ENCODE assay signal across 32 mouse cellular contexts in the genomic region with DNA sequence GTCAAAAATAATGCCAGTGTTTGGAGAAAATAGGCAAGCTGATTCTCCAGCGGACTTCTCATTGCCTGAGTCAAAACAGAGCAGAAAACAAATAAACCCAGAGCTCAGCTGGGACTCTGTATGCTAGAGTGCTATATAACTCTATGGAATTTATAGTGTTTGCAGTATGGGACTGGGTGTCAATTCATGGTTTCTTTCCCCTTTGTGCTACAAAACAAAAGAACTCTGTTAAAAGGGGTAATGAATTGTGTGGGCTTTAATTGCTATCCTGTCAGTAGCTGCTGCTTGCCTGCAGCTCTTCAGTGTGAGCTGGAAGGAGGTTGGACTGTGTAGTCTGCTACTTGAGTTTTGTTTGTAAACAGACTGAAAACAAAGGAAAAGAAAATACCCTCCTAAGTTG. TPM values are rescaled to one million over a fixed set of nuclear protein-coding genes. Genes with fewer than 3 reads are reported as not detected.
A peak's percentile ranks its signal among the peaks of the same experiment; 100 is the strongest.
DNase-seq lines count a peak whose midpoint lies in the region; ATAC-seq and TF ChIP-seq lines count a peak whose summit lies in the region.
"Had no signal": no experiment of that assay in that cellular context is flagged by ENCODE, and none has a peak within 500 bp of the region (broad histone marks: within the 10 kb centered on the region; RNA-seq: fewer than 3 reads in every experiment).

No protein-coding gene starts in this region.

- ATAC-seq in forebrain, embryonic 11.5 days (replicated peaks; ENCODE audit: low FRiP score), result peak; percentile 62; the same call in 1 of the 2 replicates
- ATAC-seq in forebrain, postnatal 0 days, result no peak
- peak; percentile 67 for ATAC-seq in neural tube, embryonic 11.5 days (ENCODE audit: insufficient read depth, low FRiP score, low TSS enrichment)
- no peak for ATAC-seq in neural tube, embryonic 15.5 days (ENCODE audit: low FRiP score)
- ATAC-seq in erythroblast, adult 5-6 weeks (replicated peaks; ENCODE audit: low FRiP score, poor library complexity, severe bottlenecking), result no peak
- ATAC-seq: midbrain, embryonic 16.5 days had no signal

- no peaks in the 10 kb centered on the region for H3K9me3 ChIP-seq in forebrain, embryonic 11.5 days (ENCODE audit: control insufficient read depth, low read length)
- no peaks in the 10 kb centered on the region for H3K9me3 ChIP-seq in forebrain, postnatal 0 days (ENCODE audit: low read length)
- H3K9me3 ChIP-seq in neural tube, embryonic 11.5 days (ENCODE audit: control insufficient read depth, low read length), result no peaks in the 10 kb centered on the region
- no peaks in the 10 kb centered on the region for H3K9me3 ChIP-seq in neural tube, embryonic 15.5 days (replicated peaks)
- H3K9me3 ChIP-seq: embryonic facial prominence, embryonic 12.5 days; liver, embryonic 15.5 days; lung, embryonic 15.5 days; megakaryocyte, embryonic 14.5 days had no signal

- H3K4me3 ChIP-seq in forebrain, embryonic 11.5 days (ENCODE audit: low read depth, low read length), result no peak overlapping the region
- no peak overlapping the region for H3K4me3 ChIP-seq in forebrain, postnatal 0 days (ENCODE audit: low read depth, low read length)
- H3K4me3 ChIP-seq in neural tube, embryonic 11.5 days (ENCODE audit: low read depth, low read length), result no peak overlapping the region
- no peak overlapping the region for H3K4me3 ChIP-seq in neural tube, embryonic 15.5 days (replicated peaks)
- H3K4me3 ChIP-seq: embryonic facial prominence, embryonic 12.5 days; erythroblast, embryonic 14.5 days; liver, embryonic 15.5 days; lung, embryonic 15.5 days; megakaryocyte, embryonic 14.5 days; myocyte had no signal

- no peak overlapping the region for H3K9ac ChIP-seq in forebrain, embryonic 11.5 days (ENCODE audit: low read length)
- H3K9ac ChIP-seq in forebrain, postnatal 0 days, result no peak overlapping the region
- no peak overlapping the region for H3K9ac ChIP-seq in neural tube, embryonic 11.5 days (ENCODE audit: low read length)
- H3K9ac ChIP-seq in neural tube, embryonic 15.5 days (replicated peaks), result no peak overlapping the region
- H3K9ac ChIP-seq: embryonic facial prominence, embryonic 12.5 days; liver, embryonic 15.5 days; lung, embryonic 15.5 days had no signal

- H3K4me1 ChIP-seq in forebrain, embryonic 11.5 days (replicated peaks; ENCODE audit: control insufficient read depth, insufficient read depth, low read length), result no peaks in the 10 kb centered on the region
- no peaks in the 10 kb centered on the region for H3K4me1 ChIP-seq in forebrain, postnatal 0 days (ENCODE audit: insufficient read depth)
- no peaks in the 10 kb centered on the region for H3K4me1 ChIP-seq in neural tube, embryonic 11.5 days (ENCODE audit: control insufficient read depth, insufficient read depth, low read length)
- no peaks in the 10 kb centered on the region for H3K4me1 ChIP-seq in neural tube, embryonic 15.5 days
- H3K4me1 ChIP-seq: embryonic facial prominence, embryonic 12.5 days; liver, embryonic 15.5 days; lung, embryonic 15.5 days; megakaryocyte, embryonic 14.5 days had no signal

- no peak overlapping the region for H3K4me2 ChIP-seq in forebrain, embryonic 11.5 days (ENCODE audit: low read depth, low read length, severe bottlenecking)
- H3K4me2 ChIP-seq in forebrain, postnatal 0 days (ENCODE audit: low read depth), result no peak overlapping the region
- H3K4me2 ChIP-seq in neural tube, embryonic 11.5 days (ENCODE audit: low read depth), result no peak overlapping the region
- no peak overlapping the region for H3K4me2 ChIP-seq in neural tube, embryonic 15.5 days
- H3K4me2 ChIP-seq: embryonic facial prominence, embryonic 12.5 days; heart, embryonic 11.5 days; liver, embryonic 15.5 days; lung, embryonic 15.5 days had no signal

- no peak for TF ChIP-seq CTCF in forebrain, postnatal 0 days (IDR thresholded peaks at IDR 0.05; ENCODE audit: low read depth)

- no peaks in the 10 kb centered on the region for H3K27me3 ChIP-seq in forebrain, embryonic 11.5 days (ENCODE audit: control insufficient read depth, insufficient read depth, low read length)
- no peaks in the 10 kb centered on the region for H3K27me3 ChIP-seq in forebrain, postnatal 0 days (ENCODE audit: insufficient read depth, low read length)
- H3K27me3 ChIP-seq in neural tube, embryonic 11.5 days (ENCODE audit: control insufficient read depth, insufficient read depth, low read length), result no peaks in the 10 kb centered on the region
- no peaks in the 10 kb centered on the region for H3K27me3 ChIP-seq in neural tube, embryonic 15.5 days (replicated peaks)
- H3K27me3 ChIP-seq: embryonic facial prominence, embryonic 12.5 days; liver, embryonic 15.5 days; lung, embryonic 15.5 days; megakaryocyte, embryonic 14.5 days had no signal

- no peaks in the 10 kb centered on the region for H3K36me3 ChIP-seq in forebrain, embryonic 11.5 days (ENCODE audit: control insufficient read depth, insufficient read depth, low read length)
- no peaks in the 10 kb centered on the region for H3K36me3 ChIP-seq in forebrain, postnatal 0 days (ENCODE audit: insufficient read depth)
- no peaks in the 10 kb centered on the region for H3K36me3 ChIP-seq in neural tube, embryonic 11.5 days (ENCODE audit: control insufficient read depth, insufficient read depth, low read length)
- no peaks in the 10 kb centered on the region for H3K36me3 ChIP-seq in neural tube, embryonic 15.5 days
- H3K36me3 ChIP-seq: embryonic facial prominence, embryonic 12.5 days; liver, embryonic 15.5 days; lung, embryonic 15.5 days had no signal

- WGBS in forebrain, embryonic 11.5 days, result 23% methylated on average over 1 of the region's 1 CpGs
- WGBS in forebrain, postnatal 0 days, result 10% methylated on average over 1 of the region's 1 CpGs
- 8% methylated on average over 1 of the region's 1 CpGs for whole genome bisulfite sequencing in neural tube, embryonic 11.5 days
- WGBS in neural tube, embryonic 15.5 days, result 7% methylated on average over 1 of the region's 1 CpGs

- no peak overlapping the region for H3K27ac ChIP-seq in forebrain, embryonic 11.5 days (ENCODE audit: low read depth, low read length)
- H3K27ac ChIP-seq in forebrain, postnatal 0 days (ENCODE audit: low read depth, low read length), result no peak overlapping the region
- no peak overlapping the region for H3K27ac ChIP-seq in neural tube, embryonic 11.5 days (ENCODE audit: low read depth, low read length)
- no peak overlapping the region for H3K27ac ChIP-seq in neural tube, embryonic 15.5 days (replicated peaks)
- H3K27ac ChIP-seq: embryonic facial prominence, embryonic 12.5 days; liver, embryonic 15.5 days; lung, embryonic 15.5 days had no signal

- no peak for DNase-seq in forebrain, embryonic 11.5 days (ENCODE audit: low spot score)
- DNase-seq in forebrain, postnatal 0 days, result no peak
- DNase-seq in neural tube, embryonic 11.5 days (ENCODE audit: low spot score), result no peak
- DNase-seq in mesoderm, embryonic 11.5 days (ENCODE audit: low read depth, low spot score), result peak; percentile 22
- no peak for DNase-seq in gastrocnemius, postnatal 25 days
- DNase-seq: adrenal gland, postnatal 14 days; cerebellum, adult 9-10 months; gastrocnemius, postnatal 10 days; heart, adult 11 months; kidney, adult 8-10 months; kidney, postnatal 14 days; left cerebral cortex, postnatal 4 days; liver; lung, postnatal 36 days; right cerebral cortex, adult 18-20 months; thymus, adult 18-20 months; thymus, postnatal 36 days had no signal

RNA-seq across cellular contexts. Expression of gene Gm12666, which starts 55.3 kb away (rescaled TPM):
- polyA plus RNA-seq in forebrain, embryonic 11.5 days (2014; fragmentation: Nextera tagmentation; extraction: Ambion mirVana), result not detected in 2 replicates
- not detected in 2 replicates for total RNA-seq in forebrain, postnatal 0 days (2014; rRNA removed)
- polyA plus RNA-seq in forebrain, postnatal 0 days (2015; fragmentation: Nextera tagmentation; extraction: Ambion mirVana), result not detected in 2 replicates
- polyA plus RNA-seq in neural tube, embryonic 11.5 days (2014; fragmentation: Nextera tagmentation; extraction: Ambion mirVana), result not detected in 2 replicates
- polyA plus RNA-seq in neural tube, embryonic 15.5 days (2015; fragmentation: Nextera tagmentation; extraction: Ambion mirVana), result not detected in 2 replicates
- under 1 TPM; 0.82 to 0.94 TPM for total RNA-seq in gastrocnemius, postnatal 25 days (2021)
- not detected in 2 replicates for total RNA-seq in erythroblast, adult 5-6 weeks (2015; ENCODE audit: low replicate concordance)
- total RNA-seq in erythroblast, adult 5-6 weeks (2017; ENCODE audit: low replicate concordance), result not detected in 2 replicates
- total RNA-seq: hematopoietic stem cell, adult 5-6 weeks had no signal
- polyA plus RNA-seq: embryonic facial prominence, embryonic 12.5 days; erythroblast, embryonic 14.5 days; heart, embryonic 11.5 days; heart, postnatal 0 days; intestine, embryonic 14.5 days; liver, embryonic 15.5 days; lung, embryonic 15.5 days; midbrain, embryonic 16.5 days; small intestine, adult 2 months; stomach, embryonic 16.5 days had no signal

Comparison
In these comparisons a context has a peak if more than half of its experiments do, and no peak if none do; other contexts are left out.
1. ATAC-seq: peak in forebrain, embryonic 11.5 days (single experiment) and neural tube, embryonic 11.5 days (single experiment); none in forebrain, postnatal 0 days (single experiment), neural tube, embryonic 15.5 days (single experiment) and erythroblast, adult 5-6 weeks (single experiment).